Mouse (Mus musculus) CD8-positive naive resting alpha-beta T cell, adult 2 months (primary cell): Measurements from ENCODE around the gene Cdc42se1.

Experiments used
- DNase-seq, 2 experiments: peaks; one replicate each; pipeline ENCODE4 v3.0.0; 2022; ENCODE audit warnings: low read depth in 2 of 2, low spot score in 2 of 2

Cdc42se1 gene

GRCm38 (mm10) chr3:95247660-95248336 lies 19.3 kb downstream of the Cdc42se1 start:
- no peak for DNase-seq

GRCm38 (mm10) chr3:95250361-95250760 lies 21.8 kb downstream of the Cdc42se1 start:
- DNase-seq, result no peak

- DNase-seq, result no peak
Observed at GRCm38 (mm10) chr3:95250783-95251424, 22.4 kb downstream of the Cdc42se1 start, which contains the start of gene Bnipl. Gene Bnipl (minus strand): TSS chr3:95251193.

- no peak for DNase-seq
Observed at GRCm38 (mm10) chr3:95256931-95257330, 28.4 kb downstream of the Cdc42se1 start.

- no peak for DNase-seq
Observed at GRCm38 (mm10) chr3:95261975-95262374, 33.4 kb downstream of the Cdc42se1 start.

GRCm38 (mm10) chr3:95263089-95263739 lies 34.7 kb downstream of the Cdc42se1 start:
- peak; percentile 66 to 81 for DNase-seq

- no peak for DNase-seq
Observed at GRCm38 (mm10) chr3:95264724-95265123, 36.2 kb downstream of the Cdc42se1 start.

GRCm38 (mm10) chr3:95266052-95266451 lies 37.5 kb downstream of the Cdc42se1 start:
- DNase-seq, result no peak

- DNase-seq, result no peak
Observed at GRCm38 (mm10) chr3:95267855-95268254, 39.3 kb downstream of the Cdc42se1 start.

GRCm38 (mm10) chr3:95269789-95270188 lies 41.3 kb downstream of the Cdc42se1 start:
- no peak for DNase-seq

- DNase-seq, result no peak
Observed at GRCm38 (mm10) chr3:95270766-95271364, 42.3 kb downstream of the Cdc42se1 start.

- no peak for DNase-seq
Observed at GRCm38 (mm10) chr3:95273471-95273870, 44.9 kb downstream of the Cdc42se1 start.

- DNase-seq, result no peak
Observed at GRCm38 (mm10) chr3:95274453-95274852, 45.9 kb downstream of the Cdc42se1 start.

GRCm38 (mm10) chr3:95275161-95275560 lies 46.6 kb downstream of the Cdc42se1 start:
- no peak for DNase-seq

- no peak for DNase-seq
Observed at GRCm38 (mm10) chr3:95276428-95276934, 47.9 kb downstream of the Cdc42se1 start.

GRCm38 (mm10) chr3:95277149-95277551 lies 48.6 kb downstream of the Cdc42se1 start:
- DNase-seq, result no peak

- peak; percentile 3 to 11 for DNase-seq
Observed at GRCm38 (mm10) chr3:95280747-95281146, 52.2 kb downstream of the Cdc42se1 start.

GRCm38 (mm10) chr3:95281216-95282126 lies 52.9 kb downstream of the Cdc42se1 start, which contains the start of the genes Mindy1 and Prune1:
Gene Mindy1 (plus strand): TSS chr3:95281345.
Gene Prune1 (minus strand): TSS chr3:95282076.
- peak; percentile 96 to 97 for DNase-seq

GRCm38 (mm10) chr3:95282381-95282864 lies 53.9 kb downstream of the Cdc42se1 start:
- peak; percentile 11 to 27 for DNase-seq
